Mouse (Mus musculus) embryonic facial prominence, embryonic 13.5 days (tissue): ENCODE data around the gene Usp36. TPM values are rescaled to one million over a fixed set of nuclear protein-coding genes. Genes with fewer than 3 reads are reported as not detected.

Experiments
- ATAC-seq: fragments of 200-750 bp; cut with Nextera tagmentation; 2 replicates; pipeline ENCODE4 v1.8.0; 2017; ENCODE audit warnings: low read depth; ENCODE audit not compliant: insufficient number of reproducible peaks, insufficient read depth, low FRiP score, low TSS enrichment
- H3K27ac ChIP-seq: fragments of 300-500 bp; sonication (generic); 2 replicates; pipeline ENCODE4 v1.5.1; 2015; ENCODE audit warnings: moderate library complexity, mild to moderate bottlenecking, inconsistent platforms
- H3K27me3 ChIP-seq: fragments of 300-500 bp; sonication (generic); 2 replicates; pipeline ENCODE4 v1.6.1; 2015; ENCODE audit warnings: mild to moderate bottlenecking, inconsistent platforms
- H3K36me3 ChIP-seq: fragments of 300-500 bp; sonication (generic); 2 replicates; pipeline ENCODE4 v1.6.1; 2015; ENCODE audit warnings: mild to moderate bottlenecking, inconsistent platforms
- H3K4me1 ChIP-seq: fragments of 300-500 bp; sonication (generic); 2 replicates; pipeline ENCODE4 v1.6.1; 2015; ENCODE audit warnings: inconsistent platforms
- H3K4me2 ChIP-seq: fragments of 300-500 bp; sonication (generic); 2 replicates; pipeline ENCODE4 v1.6.1; 2015; ENCODE audit warnings: moderate library complexity, mild to moderate bottlenecking, inconsistent platforms
- H3K4me3 ChIP-seq: fragments of 300-500 bp; sonication (generic); 2 replicates; pipeline ENCODE4 v1.5.1; 2015; ENCODE audit warnings: mild to moderate bottlenecking, inconsistent platforms
- H3K9ac ChIP-seq: fragments of 300-500 bp; sonication (generic); 2 replicates; pipeline ENCODE4 v1.6.1; 2015; ENCODE audit warnings: mild to moderate bottlenecking, inconsistent platforms
- H3K9me3 ChIP-seq: fragments of 300-500 bp; sonication (generic); 2 replicates; pipeline ENCODE4 v1.6.1; 2016; ENCODE audit warnings: inconsistent platforms
- WGBS: fragments of 180-500 bp; shearing (Covaris S2); methylation state at CpG from one replicate; pipeline ENCODE4 v1.1.7; 2015; ENCODE audit warnings: mixed read lengths; 5-methylcytosine and 5-hydroxymethylcytosine counted together
- polyA plus RNA-seq: library from polyadenylated mRNA; unstranded; fragments of >200 nt; fragmentation: Nextera tagmentation; extraction: Ambion mirVana; gene quantifications from 2 replicates; pipeline ENCODE4 v1.2.1, GENCODE M21; 2015

The Usp36 gene
- polyA plus RNA-seq, 1 experiment from 2014 or later: 24.0 TPM

GRCm38 (mm10) chr11:118297967-118298366 lies 7.9 kb upstream of the Usp36 start:
- no peak overlapping the region for H3K27ac ChIP-seq
- no peak overlapping the region for H3K4me3 ChIP-seq
- no peak for ATAC-seq
- H3K36me3 ChIP-seq: peaks cover 31% of the 10 kb centered on the region
- WGBS: 77% methylated on average over 3 of the region's 3 CpGs
- H3K4me2 ChIP-seq: no peak overlapping the region
- H3K9ac ChIP-seq: no peak overlapping the region
- no peaks in the 10 kb centered on the region; the same call in 1 of the 2 replicates for H3K4me1 ChIP-seq
- no peaks in the 10 kb centered on the region for H3K9me3 ChIP-seq
- H3K27me3 ChIP-seq: no peaks in the 10 kb centered on the region

GRCm38 (mm10) chr11:118295026-118295425 lies 5.0 kb upstream of the Usp36 start:
- H3K9me3 ChIP-seq: no peaks in the 10 kb centered on the region
- WGBS: 83% methylated on average over 2 of the region's 2 CpGs
- H3K4me3 ChIP-seq: no peak overlapping the region
- ATAC-seq: no peak
- H3K4me2 ChIP-seq: no peak overlapping the region
- H3K36me3 ChIP-seq: peaks cover 8% of the 10 kb centered on the region; the same call in 1 of the 2 replicates
- H3K9ac ChIP-seq: no peak overlapping the region
- H3K4me1 ChIP-seq: peaks cover 4% of the 10 kb centered on the region
- H3K27me3 ChIP-seq: no peaks in the 10 kb centered on the region
- H3K27ac ChIP-seq: no peak overlapping the region

- WGBS: 55% methylated on average over 6 of the region's 6 CpGs
- Histone ChIP-seq H3K4me2 (no peak overlapping the region), H3K9ac (no peak overlapping the region), H3K9me3 (no peaks in the 10 kb centered on the region), H3K4me1 (peaks cover 15% of the 10 kb centered on the region), H3K27me3 (no peaks in the 10 kb centered on the region), H3K4me3 (no peak overlapping the region), H3K27ac (no peak overlapping the region), H3K36me3 (peaks cover 1% of the 10 kb centered on the region)
- no peak for ATAC-seq
Measured at GRCm38 (mm10) chr11:118292671-118293070, 2.6 kb upstream of the Usp36 start.

- no peak for ATAC-seq
- H3K36me3 ChIP-seq: peaks cover 31% of the 10 kb centered on the region
- peak overlapping the region; percentile 80 for H3K27ac ChIP-seq
- peak overlapping the region; percentile 92 for H3K9ac ChIP-seq
- peak overlapping the region; percentile 94 for H3K4me2 ChIP-seq
- 0% methylated on average over 22 of the region's 22 CpGs for WGBS
- H3K27me3 ChIP-seq: no peaks in the 10 kb centered on the region
- H3K4me1 ChIP-seq: peaks cover 15% of the 10 kb centered on the region
- no peaks in the 10 kb centered on the region for H3K9me3 ChIP-seq
- peak overlapping the region; percentile 95 for H3K4me3 ChIP-seq
Measured at GRCm38 (mm10) chr11:118289562-118289961, 482 bp downstream of the Usp36 start.

- peak overlapping the region; percentile 95 for H3K4me3 ChIP-seq
- no peaks in the 10 kb centered on the region for H3K27me3 ChIP-seq
- peak overlapping the region; percentile 80; the same call in 1 of the 2 replicates for H3K27ac ChIP-seq
- peak overlapping the region; percentile 92 for H3K9ac ChIP-seq
- ATAC-seq: no peak
- WGBS: under 1% methylated on average over 16 of the region's 16 CpGs
- no peaks in the 10 kb centered on the region for H3K9me3 ChIP-seq
- peaks cover 36% of the 10 kb centered on the region for H3K36me3 ChIP-seq
- H3K4me1 ChIP-seq: peaks cover 15% of the 10 kb centered on the region
- peak overlapping the region; percentile 94 for H3K4me2 ChIP-seq
Measured at GRCm38 (mm10) chr11:118289037-118289511, 970 bp downstream of the Usp36 start.

GRCm38 (mm10) chr11:118287573-118287972 lies 2.5 kb downstream of the Usp36 start:
- Histone ChIP-seq H3K9ac (peak overlapping the region; percentile 36; the same call in 1 of the 2 replicates), H3K4me2 (no peak overlapping the region), H3K27ac (no peak overlapping the region), H3K36me3 (peaks cover 51% of the 10 kb centered on the region), H3K4me3 (no peak overlapping the region), H3K9me3 (no peaks in the 10 kb centered on the region), H3K27me3 (no peaks in the 10 kb centered on the region), H3K4me1 (peaks cover 15% of the 10 kb centered on the region)
- no peak for ATAC-seq
- WGBS: 95% methylated on average over 9 of the region's 9 CpGs

DNA sequence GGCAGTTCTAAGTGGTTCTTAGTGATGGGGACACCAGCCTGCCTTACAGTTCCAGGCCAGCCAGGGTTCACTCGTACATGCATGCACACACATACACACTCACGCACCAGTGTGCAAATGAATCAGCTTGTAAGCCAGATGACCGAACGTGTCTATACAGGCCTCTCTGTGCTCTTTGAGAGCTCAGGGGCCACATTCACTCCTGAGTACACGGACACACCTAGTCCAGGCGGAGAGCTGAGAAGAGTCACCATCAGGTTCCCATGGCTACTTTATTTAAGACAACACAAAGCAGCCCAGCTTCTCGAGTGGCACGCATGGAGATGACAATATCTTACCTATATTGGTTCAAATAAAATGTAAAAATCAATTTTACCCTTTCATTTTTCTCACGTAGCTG lies 3.6 kb downstream of the Usp36 start:
- Histone ChIP-seq H3K4me2 (no peak overlapping the region), H3K9ac (0 out of 2 replicates have a peak overlapping the region, but pooled peaks have one; percentile 46), H3K9me3 (no peaks in the 10 kb centered on the region), H3K4me3 (no peak overlapping the region), H3K27ac (no peak overlapping the region), H3K36me3 (peaks cover 63% of the 10 kb centered on the region), H3K27me3 (no peaks in the 10 kb centered on the region), H3K4me1 (peaks cover 15% of the 10 kb centered on the region)
- WGBS: 92% methylated on average over 9 of the region's 9 CpGs
- ATAC-seq: no peak

DNA sequence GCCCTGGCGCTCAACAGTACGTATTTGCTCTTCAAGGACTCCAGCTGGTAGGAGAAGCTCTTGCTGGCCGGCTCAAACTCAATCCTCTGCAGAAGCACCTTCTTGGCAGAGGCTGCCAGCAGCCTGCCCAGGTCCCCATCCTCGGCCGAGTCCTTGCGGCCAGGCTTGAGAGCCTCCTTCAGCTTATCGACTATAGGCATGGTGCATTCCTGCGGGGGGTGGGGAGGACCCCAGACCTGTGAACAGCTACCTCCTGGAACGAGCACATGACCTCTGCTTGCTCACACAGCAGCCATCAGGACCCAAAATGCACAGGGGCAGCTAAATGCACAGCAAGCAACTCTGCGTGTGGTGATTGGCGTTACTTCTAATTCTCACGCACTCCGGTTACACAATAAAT lies 4.3 kb downstream of the Usp36 start:
- Histone ChIP-seq H3K27ac (no peak overlapping the region), H3K4me3 (no peak overlapping the region), H3K9ac (0 out of 2 replicates have a peak overlapping the region, but pooled peaks have one; percentile 46), H3K4me1 (peaks cover 13% of the 10 kb centered on the region), H3K27me3 (no peaks in the 10 kb centered on the region), H3K4me2 (no peak overlapping the region), H3K9me3 (no peaks in the 10 kb centered on the region), H3K36me3 (peaks cover 69% of the 10 kb centered on the region)
- WGBS: 93% methylated on average over 13 of the region's 13 CpGs
- ATAC-seq: no peak

DNA sequence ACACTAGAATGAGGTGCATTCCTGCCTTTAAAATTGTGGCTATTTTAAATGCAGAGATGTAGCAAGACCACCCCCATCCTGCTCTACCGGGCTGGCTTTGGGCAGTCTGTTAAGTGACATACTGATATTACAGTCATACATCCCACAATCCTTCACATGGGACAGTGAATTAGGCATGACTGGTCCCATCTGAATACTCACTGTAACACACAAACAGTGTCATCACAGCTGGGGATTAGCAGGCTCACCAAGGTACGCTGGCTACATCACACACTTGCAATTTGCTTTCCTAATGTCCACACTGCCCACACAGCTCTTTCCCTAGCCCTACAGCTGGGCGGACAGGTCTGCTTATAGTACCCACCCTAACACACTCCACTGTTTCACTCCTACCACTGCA lies 9.8 kb downstream of the Usp36 start:
- no peak overlapping the region for H3K4me2 ChIP-seq
- H3K27ac ChIP-seq: no peak overlapping the region
- H3K4me3 ChIP-seq: no peak overlapping the region
- H3K4me1 ChIP-seq: no peaks in the 10 kb centered on the region
- H3K27me3 ChIP-seq: no peaks in the 10 kb centered on the region
- no peak for ATAC-seq
- peaks cover 100% of the 10 kb centered on the region for H3K36me3 ChIP-seq
- no peaks in the 10 kb centered on the region for H3K9me3 ChIP-seq
- H3K9ac ChIP-seq: no peak overlapping the region
- WGBS: 91% methylated on average over 3 of the region's 3 CpGs

GRCm38 (mm10) chr11:118276328-118276727 lies 13.7 kb downstream of the Usp36 start:
- no peak overlapping the region for H3K4me2 ChIP-seq
- no peak overlapping the region for H3K4me3 ChIP-seq
- ATAC-seq: no peak
- H3K36me3 ChIP-seq: peaks cover 100% of the 10 kb centered on the region
- no peaks in the 10 kb centered on the region for H3K4me1 ChIP-seq
- WGBS: 90% methylated on average over 7 of the region's 7 CpGs
- H3K9ac ChIP-seq: no peak overlapping the region
- H3K27me3 ChIP-seq: no peaks in the 10 kb centered on the region
- H3K27ac ChIP-seq: no peak overlapping the region
- no peaks in the 10 kb centered on the region for H3K9me3 ChIP-seq

DNA sequence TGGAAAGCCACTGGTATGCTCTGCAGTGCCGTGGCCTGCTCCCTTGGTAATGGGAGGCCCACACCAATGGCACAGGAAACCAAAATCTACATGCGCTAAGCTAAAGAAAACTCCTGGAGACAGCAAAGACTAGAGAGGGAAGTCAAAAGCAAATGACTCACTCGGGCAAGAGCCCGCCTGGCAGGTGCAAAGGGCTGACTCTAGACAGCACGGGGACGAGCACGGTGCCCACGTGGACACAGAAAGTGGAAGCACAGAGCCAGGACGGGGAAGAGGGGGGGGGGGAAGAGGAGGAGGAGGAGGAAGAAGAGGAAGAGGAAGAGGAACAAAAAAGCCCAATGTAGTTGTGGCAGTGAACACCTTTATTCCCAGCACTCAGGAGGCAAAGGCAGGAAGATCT lies 15.0 kb downstream of the Usp36 start:
- H3K36me3 ChIP-seq: peaks cover 98% of the 10 kb centered on the region
- no peaks in the 10 kb centered on the region for H3K9me3 ChIP-seq
- H3K4me2 ChIP-seq: no peak overlapping the region
- no peaks in the 10 kb centered on the region for H3K4me1 ChIP-seq
- no peak overlapping the region for H3K27ac ChIP-seq
- 95% methylated on average over 9 of the region's 9 CpGs for WGBS
- no peaks in the 10 kb centered on the region for H3K27me3 ChIP-seq
- H3K9ac ChIP-seq: no peak overlapping the region
- H3K4me3 ChIP-seq: no peak overlapping the region
- no peak for ATAC-seq

- Histone ChIP-seq H3K4me1 (no peaks in the 10 kb centered on the region), H3K27me3 (no peaks in the 10 kb centered on the region), H3K9ac (no peak overlapping the region), H3K4me3 (no peak overlapping the region), H3K9me3 (no peaks in the 10 kb centered on the region), H3K4me2 (no peak overlapping the region), H3K27ac (no peak overlapping the region), H3K36me3 (peaks cover 97% of the 10 kb centered on the region)
- 95% methylated on average over 3 of the region's 3 CpGs for WGBS
- ATAC-seq: no peak
Measured at GRCm38 (mm10) chr11:118269827-118270226, 20.2 kb downstream of the Usp36 start.
